Mouse (Mus musculus) stomach, embryonic 15.5 days (tissue): Measurements from ENCODE around the gene Sfxn5. TPM values are rescaled to one million over a fixed set of nuclear protein-coding genes. Genes with fewer than 3 reads are reported as not detected.

Source experiments
- ATAC-seq: fragments of 200-750 bp; cut with Nextera tagmentation; 2 replicates; pipeline ENCODE4 v1.8.0; 2017; ENCODE audit warnings: low read depth, moderate number of reproducible peaks, moderate TSS enrichment; ENCODE audit not compliant: insufficient read depth, low FRiP score
- H3K27ac ChIP-seq: fragments of 300-500 bp; sonication (generic); 2 replicates; pipeline ENCODE4 v1.5.1; 2015; ENCODE audit warnings: mild to moderate bottlenecking, inconsistent platforms
- H3K27me3 ChIP-seq: fragments of 300-500 bp; sonication (generic); replicated peaks from 2 replicates; pipeline ENCODE4 v1.6.1; 2015; ENCODE audit warnings: inconsistent platforms
- H3K36me3 ChIP-seq: fragments of 300-500 bp; sonication (generic); 2 replicates; pipeline ENCODE4 v1.6.1; 2015; ENCODE audit warnings: inconsistent platforms
- H3K4me1 ChIP-seq: fragments of 300-500 bp; sonication (generic); 2 replicates; pipeline ENCODE4 v1.6.1; 2015; ENCODE audit warnings: inconsistent platforms
- H3K4me2 ChIP-seq: fragments of 300-500 bp; sonication (generic); 2 replicates; pipeline ENCODE4 v1.6.1; 2015; ENCODE audit warnings: mild to moderate bottlenecking, inconsistent platforms
- H3K4me3 ChIP-seq: fragments of 300-500 bp; sonication (generic); replicated peaks from 2 replicates; pipeline ENCODE4 v1.5.1; 2015; ENCODE audit warnings: inconsistent platforms
- H3K9ac ChIP-seq: fragments of 300-500 bp; sonication (generic); 2 replicates; pipeline ENCODE4 v1.6.1; 2015; ENCODE audit warnings: inconsistent platforms
- H3K9me3 ChIP-seq: fragments of 300-500 bp; sonication (generic); 2 replicates; pipeline ENCODE4 v1.6.1; 2016; ENCODE audit warnings: inconsistent platforms
- WGBS: fragments of 180-500 bp; shearing (Covaris S2); methylation state at CpG from one replicate; pipeline ENCODE4 v1.1.7; 2015; 5-methylcytosine and 5-hydroxymethylcytosine counted together
- polyA plus RNA-seq: library from polyadenylated mRNA; unstranded; fragments of >200 nt; fragmentation: Nextera tagmentation; extraction: Ambion mirVana; gene quantifications from 2 replicates; pipeline ENCODE4 v1.2.1, GENCODE M21; 2015

The Sfxn5 gene
- polyA plus RNA-seq = 11.0 and 11.5 TPM in 2 replicates

DNA sequence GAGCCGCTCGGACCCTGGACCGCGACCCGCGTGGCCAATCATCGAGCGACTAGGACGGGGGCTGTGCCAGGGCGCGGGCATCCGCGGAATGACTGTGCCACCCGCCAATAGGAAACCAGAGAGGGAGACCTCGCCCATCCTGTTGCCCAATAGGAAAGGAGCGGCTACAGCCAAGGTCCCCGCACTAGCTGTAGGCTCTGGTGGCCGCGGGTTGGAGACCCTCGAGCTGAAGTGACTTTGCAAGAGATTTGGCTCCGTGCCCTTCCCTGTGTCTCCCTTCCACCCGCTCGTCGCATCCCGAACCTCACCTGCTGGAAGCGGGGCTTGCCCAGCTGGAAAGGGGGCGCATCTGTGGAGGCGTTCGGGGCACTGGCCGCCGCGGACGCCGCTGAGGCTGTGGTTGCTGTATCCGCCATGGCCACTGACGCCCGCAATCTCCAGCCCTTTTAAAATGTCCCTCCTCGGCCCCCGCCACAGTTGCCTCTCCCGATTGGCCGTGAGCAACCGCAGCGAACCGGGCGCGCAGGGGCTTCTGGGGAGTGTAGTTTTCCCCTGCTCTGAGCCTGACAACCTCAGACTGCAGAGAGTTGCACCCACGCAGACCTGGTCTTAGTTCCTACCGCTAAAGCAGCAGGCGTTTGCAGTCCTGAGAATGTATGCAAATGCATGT lies at the start of gene Sfxn5:
Sfxn5 (minus strand) TSS at position 423 of the 670 bp plus-strand sequence.
- H3K27me3 ChIP-seq = no peaks in the 10 kb centered on the region
- H3K4me1 ChIP-seq = peaks cover 18% of the 10 kb centered on the region; the same call in 1 of the 2 replicates
- under 1% methylated on average over 49 of the region's 49 CpGs for WGBS
- peak within 1 kb of the TSS; percentile 96 for H3K27ac ChIP-seq
- peak within 1 kb of the TSS; percentile 77 for H3K4me3 ChIP-seq
- H3K9ac ChIP-seq = peak within 1 kb of the TSS; percentile 66
- peak; percentile 94 for ATAC-seq
- H3K4me2 ChIP-seq = peak within 1 kb of the TSS; percentile 98
- H3K36me3 ChIP-seq = no peaks in the 10 kb centered on the region
- H3K9me3 ChIP-seq = no peaks in the 10 kb centered on the region

DNA sequence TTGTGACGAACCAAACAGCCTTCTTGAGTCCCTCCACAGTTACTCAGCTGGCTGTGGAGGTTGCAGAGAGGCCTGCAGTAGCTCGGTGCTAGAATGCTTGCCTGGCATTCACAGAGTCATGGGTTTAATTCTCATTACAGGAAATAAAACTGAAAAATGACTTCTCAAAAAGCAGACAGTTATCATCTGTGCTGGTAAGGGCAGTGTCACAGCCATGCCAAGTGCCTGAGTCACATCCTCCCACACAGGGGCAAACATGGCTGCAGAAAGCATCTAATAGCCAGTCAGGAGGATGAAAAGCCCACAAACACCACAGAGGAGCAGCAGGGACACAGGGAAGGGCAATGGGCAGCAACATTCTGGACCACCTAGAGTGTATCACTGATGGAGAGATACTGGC lies 49.6 kb upstream of the Sfxn5 start:
- Histone ChIP-seq H3K4me1 (peaks cover 7% of the 10 kb centered on the region; the same call in 1 of the 2 replicates), H3K4me3 (no peak overlapping the region), H3K4me2 (no peak overlapping the region), H3K27me3 (no peaks in the 10 kb centered on the region), H3K36me3 (no peaks in the 10 kb centered on the region), H3K9ac (no peak overlapping the region), H3K27ac (no peak overlapping the region), H3K9me3 (no peaks in the 10 kb centered on the region)
- WGBS = 79% methylated on average over 2 of the region's 2 CpGs
- ATAC-seq = no peak

DNA sequence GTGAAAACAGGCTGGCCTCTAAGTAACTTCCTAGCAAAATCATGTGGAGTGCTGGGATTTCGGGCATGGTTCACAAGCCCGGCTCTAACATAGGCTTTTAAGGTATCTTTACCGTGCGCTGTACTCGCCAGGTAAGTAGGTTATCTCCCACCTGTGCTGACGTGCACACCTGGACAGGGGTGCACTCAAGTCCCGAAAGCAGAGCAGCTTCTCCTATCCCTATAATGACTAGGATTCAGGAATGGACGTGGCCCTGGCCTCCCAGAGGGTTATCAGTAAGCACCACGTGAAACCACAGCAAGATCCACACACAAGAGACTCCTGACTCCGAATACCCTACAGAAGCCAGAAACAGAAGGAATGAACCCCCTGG lies 48.4 kb upstream of the Sfxn5 start:
- no peaks in the 10 kb centered on the region for H3K27me3 ChIP-seq
- H3K4me1 ChIP-seq = peaks cover 7% of the 10 kb centered on the region; the same call in 1 of the 2 replicates
- no peak overlapping the region for H3K4me2 ChIP-seq
- 78% methylated on average over 10 of the region's 10 CpGs for WGBS
- no peak overlapping the region for H3K9ac ChIP-seq
- no peaks in the 10 kb centered on the region for H3K36me3 ChIP-seq
- no peaks in the 10 kb centered on the region for H3K9me3 ChIP-seq
- H3K27ac ChIP-seq = no peak overlapping the region
- ATAC-seq = no peak
- H3K4me3 ChIP-seq = no peak overlapping the region

DNA sequence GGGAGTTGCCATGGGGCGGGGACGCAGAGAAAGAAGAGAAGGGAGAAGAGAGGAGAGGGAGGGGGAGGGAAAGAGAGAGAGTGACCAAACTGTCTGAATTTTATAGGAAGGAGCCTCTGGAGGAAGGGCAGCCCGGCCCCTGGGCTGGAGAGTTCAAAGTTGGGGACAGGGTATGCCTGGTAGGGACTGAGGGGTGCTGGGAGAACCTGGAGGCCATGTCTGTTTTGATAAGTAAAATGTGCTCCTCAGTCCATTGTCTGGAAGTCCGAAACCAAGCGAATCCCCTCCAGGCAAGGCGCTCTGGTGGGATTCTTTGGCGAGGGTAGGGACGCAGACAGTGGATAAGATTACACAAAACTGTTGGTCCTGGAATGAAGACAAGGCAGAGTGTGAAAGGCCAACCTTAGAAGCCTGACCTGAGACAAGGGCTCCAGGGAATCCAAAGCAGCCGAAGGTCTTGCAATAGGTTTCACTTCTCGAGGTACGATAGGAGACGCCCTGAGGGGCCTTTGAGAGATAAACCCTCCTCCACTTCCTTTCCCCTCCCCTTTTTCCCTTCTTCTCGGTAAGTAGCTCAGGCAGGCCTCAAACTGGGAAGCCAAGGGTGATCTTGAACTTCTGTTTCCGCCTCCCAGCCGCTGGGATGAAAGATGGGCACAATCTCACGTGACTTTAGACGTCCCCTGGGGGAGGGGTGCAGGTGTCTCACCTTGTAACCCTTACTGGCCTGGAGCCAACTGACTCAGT lies 47.9 kb upstream of the Sfxn5 start:
- Histone ChIP-seq H3K4me3 (no peak overlapping the region), H3K9ac (no peak overlapping the region), H3K36me3 (no peaks in the 10 kb centered on the region), H3K27ac (no peak overlapping the region), H3K27me3 (no peaks in the 10 kb centered on the region), H3K4me1 (peaks cover 7% of the 10 kb centered on the region; the same call in 1 of the 2 replicates), H3K4me2 (peak overlapping the region; percentile 41; the same call in 1 of the 2 replicates), H3K9me3 (no peaks in the 10 kb centered on the region)
- WGBS = 29% methylated on average over 17 of the region's 17 CpGs
- peak; percentile 36; the same call in 1 of the 2 replicates for ATAC-seq

DNA sequence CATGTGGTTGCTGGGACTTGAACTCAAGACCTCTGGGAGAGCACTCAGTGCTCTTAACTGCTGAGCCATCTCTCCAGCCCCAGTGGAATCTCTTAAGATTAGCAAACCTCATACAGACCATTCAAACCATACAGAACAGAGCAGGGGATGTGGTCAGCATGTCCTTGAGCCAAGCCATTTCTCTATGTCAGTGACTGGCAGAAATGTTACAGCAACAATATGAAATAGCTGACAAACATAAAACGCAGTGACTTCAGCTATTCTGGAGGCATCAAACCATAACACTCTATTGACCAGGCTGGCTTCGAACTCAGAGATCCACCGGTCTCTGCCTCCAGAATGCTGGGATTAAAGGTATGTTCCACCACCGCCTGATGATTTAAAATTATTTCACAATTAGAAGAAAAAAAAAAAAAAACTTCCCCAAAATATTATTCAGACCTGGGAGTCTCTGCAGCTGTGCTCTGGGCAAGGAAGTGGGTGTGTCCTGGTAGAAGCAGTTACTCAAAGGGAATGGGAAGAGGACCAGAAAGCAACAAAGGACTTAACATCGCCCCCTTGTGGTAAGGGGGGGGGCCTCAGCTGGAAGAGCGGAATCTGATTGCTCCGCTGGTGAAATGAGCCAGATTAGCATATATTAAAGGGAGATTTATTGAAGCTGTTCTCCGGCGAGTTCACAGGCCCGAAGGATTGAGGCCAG lies 47.1 kb upstream of the Sfxn5 start:
- H3K4me1 ChIP-seq = peaks cover 7% of the 10 kb centered on the region; the same call in 1 of the 2 replicates
- no peak overlapping the region for H3K9ac ChIP-seq
- no peaks in the 10 kb centered on the region for H3K9me3 ChIP-seq
- ATAC-seq = peak; percentile 87
- H3K27me3 ChIP-seq = no peaks in the 10 kb centered on the region
- peak overlapping the region; percentile 41; the same call in 1 of the 2 replicates for H3K4me2 ChIP-seq
- no peak overlapping the region for H3K27ac ChIP-seq
- H3K36me3 ChIP-seq = no peaks in the 10 kb centered on the region
- no peak overlapping the region for H3K4me3 ChIP-seq
- 28% methylated on average over 10 of the region's 10 CpGs for WGBS

DNA sequence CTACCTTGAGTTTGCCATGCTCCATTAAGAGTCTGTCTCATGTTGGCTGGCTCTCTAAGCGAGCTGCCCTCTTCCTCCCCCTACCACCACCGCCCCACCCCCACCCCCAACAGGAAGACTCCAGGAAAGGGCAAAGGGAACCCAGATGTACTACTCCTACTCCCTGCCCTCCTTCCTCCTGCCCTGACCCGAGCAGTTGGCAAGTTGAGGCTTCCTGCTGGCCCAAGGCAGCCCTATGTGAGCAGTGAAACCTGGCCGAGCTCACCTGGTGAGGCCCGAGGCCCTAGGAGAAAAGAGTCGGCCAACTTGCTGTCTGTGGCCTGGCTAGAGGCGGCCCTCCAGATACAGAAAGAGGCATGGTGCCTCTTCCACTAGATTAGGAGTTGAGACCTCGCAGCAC lies 45.4 kb upstream of the Sfxn5 start:
- H3K27me3 ChIP-seq = no peaks in the 10 kb centered on the region
- no peaks in the 10 kb centered on the region for H3K36me3 ChIP-seq
- no peak overlapping the region for H3K9ac ChIP-seq
- peaks cover 17% of the 10 kb centered on the region; the same call in 1 of the 2 replicates for H3K4me1 ChIP-seq
- no peak overlapping the region for H3K4me2 ChIP-seq
- ATAC-seq = no peak
- no peak overlapping the region for H3K27ac ChIP-seq
- 52% methylated on average over 8 of the region's 8 CpGs for WGBS
- H3K4me3 ChIP-seq = no peak overlapping the region
- no peaks in the 10 kb centered on the region for H3K9me3 ChIP-seq

DNA sequence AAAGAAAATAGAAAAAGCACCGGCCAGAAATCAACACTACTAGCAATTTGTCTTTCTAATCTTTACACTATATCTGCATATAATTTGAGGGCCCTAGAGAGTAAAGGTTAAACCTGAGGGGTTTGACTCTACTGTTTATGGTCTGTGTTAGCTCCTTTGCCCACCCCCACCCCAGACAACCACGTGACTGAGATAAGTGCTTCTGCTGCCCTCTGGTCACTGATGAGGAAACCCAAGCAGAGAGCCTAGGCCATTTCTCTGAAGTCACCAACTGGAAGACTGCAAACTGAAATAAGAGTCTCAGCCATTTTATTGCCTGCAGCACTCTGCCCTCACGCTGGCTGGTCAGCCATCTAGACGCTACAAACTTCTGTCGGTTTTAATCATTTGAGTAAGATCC lies 44.7 kb upstream of the Sfxn5 start:
- no peak overlapping the region for H3K9ac ChIP-seq
- peaks cover 23% of the 10 kb centered on the region; the same call in 1 of the 2 replicates for H3K4me1 ChIP-seq
- no peaks in the 10 kb centered on the region for H3K9me3 ChIP-seq
- ATAC-seq = no peak
- H3K36me3 ChIP-seq = no peaks in the 10 kb centered on the region
- H3K4me2 ChIP-seq = no peak overlapping the region
- WGBS = 56% methylated on average over 5 of the region's 5 CpGs
- H3K27me3 ChIP-seq = no peaks in the 10 kb centered on the region
- H3K27ac ChIP-seq = no peak overlapping the region
- no peak overlapping the region for H3K4me3 ChIP-seq

DNA sequence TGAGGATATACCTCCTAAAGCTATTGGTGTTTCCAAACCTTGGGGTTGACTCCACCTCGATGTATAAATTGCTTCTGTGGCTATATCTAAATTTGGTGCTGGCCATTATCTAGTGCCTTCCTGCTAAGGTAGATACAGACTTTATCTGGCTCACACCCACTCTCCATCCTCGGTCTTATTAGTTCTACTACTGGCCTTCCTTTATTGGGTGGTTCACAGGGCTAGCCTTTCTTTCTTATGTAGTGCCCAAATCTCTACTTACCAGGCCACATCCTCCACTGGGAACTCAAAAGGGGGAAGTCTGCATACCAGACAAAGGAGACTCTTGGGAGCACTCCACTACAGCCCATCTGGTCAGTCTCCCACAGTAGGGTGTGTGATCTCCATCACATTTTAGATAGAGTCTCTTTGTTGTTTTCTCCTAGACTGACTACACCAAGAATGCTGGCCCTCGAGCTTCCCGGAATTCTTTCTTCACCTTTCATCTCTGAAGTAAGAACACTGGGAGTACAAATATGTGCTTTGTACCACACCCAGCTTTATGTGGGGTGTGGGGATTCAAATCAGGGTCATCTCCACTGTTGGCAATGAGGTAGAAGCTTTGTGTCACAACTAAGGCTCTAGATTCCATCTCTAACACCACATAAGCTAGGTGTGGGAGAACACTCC lies 44.0 kb upstream of the Sfxn5 start:
- H3K4me3 ChIP-seq = no peak overlapping the region
- H3K27me3 ChIP-seq = no peaks in the 10 kb centered on the region
- H3K9me3 ChIP-seq = no peaks in the 10 kb centered on the region
- ATAC-seq = no peak
- peaks cover 24% of the 10 kb centered on the region; the same call in 1 of the 2 replicates for H3K4me1 ChIP-seq
- H3K4me2 ChIP-seq = no peak overlapping the region
- H3K27ac ChIP-seq = no peak overlapping the region
- no peak overlapping the region for H3K9ac ChIP-seq
- 72% methylated on average over 4 of the region's 4 CpGs for WGBS
- no peaks in the 10 kb centered on the region for H3K36me3 ChIP-seq

DNA sequence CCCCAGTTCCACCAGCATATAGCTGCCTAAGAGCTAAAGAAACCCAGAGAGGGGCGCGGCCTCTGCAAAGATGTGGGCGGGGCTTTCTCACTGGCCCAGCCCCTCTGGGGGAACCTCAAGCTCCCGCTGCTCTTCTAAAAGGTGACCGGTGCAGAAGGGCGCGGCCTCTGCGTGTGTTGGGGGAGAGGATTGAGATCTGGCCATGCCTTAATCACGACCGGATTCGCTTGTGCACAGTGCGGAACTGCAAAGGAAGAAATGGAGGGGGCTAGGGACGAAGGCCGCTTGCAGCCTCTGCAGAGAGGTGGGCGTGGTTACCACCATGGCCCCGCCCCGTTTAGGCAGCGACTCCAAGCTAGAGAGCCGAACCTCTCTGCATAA lies 41.5 kb upstream of the Sfxn5 start:
- Histone ChIP-seq H3K27me3 (no peaks in the 10 kb centered on the region), H3K36me3 (no peaks in the 10 kb centered on the region), H3K9ac (no peak overlapping the region), H3K4me2 (peak overlapping the region; percentile 92), H3K27ac (no peak overlapping the region), H3K4me3 (peak overlapping the region; percentile 76), H3K4me1 (peaks cover 25% of the 10 kb centered on the region; the same call in 1 of the 2 replicates), H3K9me3 (no peaks in the 10 kb centered on the region)
- peak; percentile 98 for ATAC-seq
- WGBS = 0% methylated on average over 19 of the region's 19 CpGs

DNA sequence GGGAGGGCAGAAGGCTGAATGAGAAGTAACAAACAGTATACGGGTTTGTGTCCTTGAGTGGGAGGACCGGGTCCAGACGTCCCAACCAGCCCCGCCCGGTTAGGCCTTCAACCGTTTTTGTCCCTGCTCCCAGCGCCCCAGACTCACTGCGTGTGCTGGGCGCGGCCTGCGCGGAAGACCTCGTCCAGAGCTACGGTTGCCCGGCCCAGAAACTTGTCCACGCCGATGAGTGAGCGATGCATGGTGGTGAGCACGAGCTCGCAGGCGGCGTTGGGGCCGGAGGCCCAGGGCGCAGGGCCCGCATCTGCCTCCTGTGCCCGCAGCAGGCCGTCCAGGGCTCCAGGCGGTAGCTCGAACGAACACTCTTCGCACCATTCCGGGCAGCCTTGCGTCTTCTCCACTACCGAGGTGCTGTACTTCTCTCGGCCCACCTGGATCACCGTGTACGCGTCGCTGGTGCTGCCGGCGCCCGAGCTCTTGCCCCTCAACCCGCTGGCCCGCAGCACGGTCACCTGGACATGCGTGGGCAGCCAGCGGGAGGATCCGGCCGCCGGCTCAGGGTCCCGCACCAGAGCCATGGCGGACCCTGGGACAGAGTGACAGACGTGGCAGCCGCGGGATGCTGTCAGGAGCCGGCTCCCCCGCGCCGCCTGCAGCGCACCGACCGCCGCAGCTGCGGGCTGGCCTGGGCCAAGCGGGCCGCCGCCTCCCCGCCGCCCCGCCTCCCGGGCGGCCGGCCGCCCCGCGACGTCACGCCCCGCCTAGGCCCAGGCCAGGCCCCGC lies 40.9 kb upstream of the Sfxn5 start, which contains the start of gene Rab11fip5:
Rab11fip5 (minus strand) TSS at position 684 of the 783 bp plus-strand sequence.
- Histone ChIP-seq H3K9me3 (no peaks in the 10 kb centered on the region), H3K36me3 (no peaks in the 10 kb centered on the region), H3K4me2 (peak within 1 kb of the TSS; percentile 92), H3K27ac (peak within 1 kb of the TSS; percentile 55; the same call in 1 of the 2 replicates), H3K4me1 (peaks cover 30% of the 10 kb centered on the region), H3K27me3 (no peaks in the 10 kb centered on the region), H3K9ac (peak within 1 kb of the TSS; percentile 56), H3K4me3 (peak within 1 kb of the TSS; percentile 76)
- ATAC-seq = 0 out of 2 replicates have a peak, but pooled peaks have one; percentile 0
- WGBS = 3% methylated on average over 78 of the region's 80 CpGs
